Mouse (Mus musculus) forelimb bud, embryonic 11.5 days (tissue): ENCODE measurements at regions not wholly inside any gene's neighbourhood (a gene's known extent, or its start where the extent isn't known, plus 50 kb on each side); places are given as distances from the start of the nearest gene placed in this dataset.

ENCODE experiments used
- DNase-seq: peaks from one replicate; pipeline ENCODE4 v3.0.0-alpha.2; 2012; ENCODE audit warnings: low read depth, low spot score

- DNase-seq: no peak
Observed at GRCm38 (mm10) chr8:26441268-26442030, 322.1 kb downstream of the Gm45692 start.

GRCm38 (mm10) chr8:26443041-26443440, 323.7 kb downstream of the Gm45692 start:
- peak; percentile 63 for DNase-seq

GRCm38 (mm10) chr8:26443735-26444134, 324.4 kb downstream of the Gm45692 start:
- no peak for DNase-seq

- DNase-seq: no peak
Observed at GRCm38 (mm10) chr8:26445991-26446390, 326.7 kb downstream of the Gm45692 start.

- no peak for DNase-seq
Observed at GRCm38 (mm10) chr8:26447886-26448640, 328.7 kb downstream of the Gm45692 start.

GRCm38 (mm10) chr8:26449291-26449690, 330.0 kb downstream of the Gm45692 start:
- DNase-seq: no peak

GRCm38 (mm10) chr8:26450543-26450942, 331.2 kb downstream of the Gm45692 start:
- DNase-seq: peak; percentile 7

GRCm38 (mm10) chr8:26452976-26453573, 333.7 kb downstream of the Gm45692 start:
- DNase-seq: no peak

- no peak for DNase-seq
Observed at GRCm38 (mm10) chr8:26465346-26465745, 346.0 kb downstream of the Gm45692 start.

GRCm38 (mm10) chr8:26468441-26468840, 349.1 kb downstream of the Gm45692 start:
- DNase-seq: no peak

GRCm38 (mm10) chr8:26469705-26470104, 350.4 kb downstream of the Gm45692 start:
- no peak for DNase-seq

- DNase-seq: no peak
Observed at GRCm38 (mm10) chr8:26471811-26472550, 352.6 kb downstream of the Gm45692 start.

GRCm38 (mm10) chr8:26484749-26485148, 365.4 kb downstream of the Gm45692 start:
- no peak for DNase-seq

- DNase-seq: no peak
Observed at GRCm38 (mm10) chr8:26487866-26488265, 368.5 kb downstream of the Gm45692 start.

- DNase-seq: no peak
Observed at GRCm38 (mm10) chr8:26488590-26488989, 369.3 kb downstream of the Gm45692 start.

GRCm38 (mm10) chr8:26501196-26501813, 382.0 kb downstream of the Gm45692 start:
- no peak for DNase-seq

GRCm38 (mm10) chr8:26501814-26502572, 382.7 kb downstream of the Gm45692 start:
- no peak for DNase-seq

- DNase-seq: no peak
Observed at GRCm38 (mm10) chr8:26502772-26503171, 383.4 kb downstream of the Gm45692 start.

- DNase-seq: no peak
Observed at GRCm38 (mm10) chr8:26503918-26504317, 384.6 kb downstream of the Gm45692 start.

- peak; percentile 40 for DNase-seq
Observed at GRCm38 (mm10) chr8:26504319-26505035, 385.1 kb downstream of the Gm45692 start.
